Mouse (Mus musculus) erythroblast, embryonic 14.5 days (primary cell): ENCODE results near the gene Ear14.

Source experiments
- GATA1 ChIP-seq: IDR thresholded peaks from 2 replicates; pipeline ENCODE4 v1.6.1; 2012; ENCODE audit warnings: low read length, inconsistent platforms, mixed read lengths
- TAL1 ChIP-seq: IDR thresholded peaks from 3 replicates; pipeline ENCODE4 v1.6.1; 2012; ENCODE audit warnings: low read length, inconsistent platforms, mixed read lengths

DNA sequence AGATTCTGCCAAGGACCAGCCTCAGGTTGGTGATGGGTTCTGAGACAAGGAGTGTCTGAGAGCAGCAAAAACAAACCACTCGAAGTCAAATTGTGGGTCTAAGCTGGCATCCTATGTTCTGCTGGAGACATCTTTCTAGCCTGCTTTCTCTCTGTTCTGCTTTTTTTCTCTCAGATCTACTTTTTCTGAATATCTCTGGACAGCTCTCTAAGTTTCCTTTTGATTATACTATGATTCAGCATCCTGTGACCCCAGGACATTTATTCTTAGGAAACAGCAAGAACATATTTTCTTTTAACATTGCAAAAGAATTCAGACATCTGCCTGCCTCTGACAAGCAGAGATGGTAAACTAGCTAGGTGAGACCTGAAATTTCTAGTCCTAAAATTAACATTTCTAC, 50.4 kb downstream of the Ear14 start:
- no peak for TF ChIP-seq TAL1
- no peak for TF ChIP-seq GATA1
